ENCODE assay signal across 13 mouse cellular contexts in genomic region chr7:136852721-136853120, GRCm38 (mm10). TPM values are rescaled to one million over a fixed set of nuclear protein-coding genes. Genes with fewer than 3 reads are reported as not detected.
DNase-seq lines count a peak whose midpoint lies in the region; ATAC-seq and TF ChIP-seq lines count a peak whose summit lies in the region.
"Had no signal": no experiment of that assay in that cellular context is flagged by ENCODE, and none has a peak within 500 bp of the region (broad histone marks: within the 10 kb centered on the region; RNA-seq: fewer than 3 reads in every experiment).

No protein-coding gene starts in this region.

- H3K27ac ChIP-seq in heart, adult 2 months = peak overlapping the region; percentile 77
- no peak overlapping the region for H3K27ac ChIP-seq in heart, embryonic 10.5 days
- H3K27ac ChIP-seq in liver, adult 2 months (replicated peaks; ENCODE audit: insufficient read depth, low read depth, low read length) = no peak overlapping the region
- H3K27ac ChIP-seq in liver, postnatal 0 days (ENCODE audit: low read depth) = no peak overlapping the region
- H3K27ac ChIP-seq in heart, embryonic 14.5 days (replicated peaks in 1 of 2; ENCODE audit: control insufficient read depth in 1 of 2, insufficient read depth in 1 of 2, low read depth in 2 of 2, low read length in 2 of 2) = peak overlapping the region; percentile 47 to 50; a peak in 3 of 4 replicates
- H3K27ac ChIP-seq: midbrain, embryonic 12.5 days; neural tube, embryonic 15.5 days had no signal

- TF ChIP-seq CTCF in heart, adult 2 months (IDR thresholded peaks at IDR 0.05) = no peak
- TF ChIP-seq CTCF in liver, adult 2 months (IDR thresholded peaks at IDR 0.05; ENCODE audit: low read depth, low read length) = no peak
- TF ChIP-seq CTCF in liver, postnatal 0 days (IDR thresholded peaks at IDR 0.05; ENCODE audit: low read depth) = no peak

- H3K79me2 ChIP-seq in heart, adult 2 months (replicated peaks; ENCODE audit: control insufficient read depth, insufficient read depth, low read length) = no peaks in the 10 kb centered on the region
- no peaks in the 10 kb centered on the region for H3K79me2 ChIP-seq in liver, adult 2 months (ENCODE audit: control insufficient read depth, insufficient read depth, low read length)

- H3K36me3 ChIP-seq in heart, adult 2 months (ENCODE audit: control insufficient read depth, insufficient read depth, low read length) = peaks cover 6% of the 10 kb centered on the region; the same call in 1 of the 2 replicates
- no peaks in the 10 kb centered on the region for H3K36me3 ChIP-seq in heart, embryonic 10.5 days
- H3K36me3 ChIP-seq in liver, adult 2 months (ENCODE audit: control insufficient read depth, insufficient read depth, low read length) = no peaks in the 10 kb centered on the region
- no peaks in the 10 kb centered on the region for H3K36me3 ChIP-seq in liver, postnatal 0 days (replicated peaks; ENCODE audit: insufficient read depth, low read length)
- no peaks in the 10 kb centered on the region for H3K36me3 ChIP-seq in heart, embryonic 14.5 days (ENCODE audit: control insufficient read depth, insufficient read depth, low read length)
- H3K36me3 ChIP-seq: midbrain, embryonic 12.5 days; neural tube, embryonic 15.5 days had no signal

- H3K9ac ChIP-seq in heart, adult 2 months (ENCODE audit: low read depth, low read length) = no peak overlapping the region
- no peak overlapping the region for H3K9ac ChIP-seq in liver, adult 2 months (ENCODE audit: low read depth, low read length)
- H3K9ac ChIP-seq in liver, postnatal 0 days (replicated peaks) = no peak overlapping the region
- no peak overlapping the region for H3K9ac ChIP-seq in heart, embryonic 14.5 days (ENCODE audit: low read length)
- H3K9ac ChIP-seq: midbrain, embryonic 12.5 days; neural tube, embryonic 15.5 days had no signal

- peaks cover 24% of the 10 kb centered on the region for H3K4me1 ChIP-seq in heart, adult 2 months (ENCODE audit: control insufficient read depth, insufficient read depth, low read length)
- peaks cover 19% of the 10 kb centered on the region for H3K4me1 ChIP-seq in heart, embryonic 10.5 days
- peaks cover 7% of the 10 kb centered on the region; the same call in 1 of the 2 replicates for H3K4me1 ChIP-seq in liver, adult 2 months (ENCODE audit: control insufficient read depth, insufficient read depth, low read length)
- no peaks in the 10 kb centered on the region for H3K4me1 ChIP-seq in liver, postnatal 0 days (ENCODE audit: insufficient read depth)
- peaks cover 0 to 10% of the 10 kb centered on the region in 2 experiments; a peak in 3 of 4 replicates for H3K4me1 ChIP-seq in heart, embryonic 14.5 days (ENCODE audit: control insufficient read depth in 2 of 2, insufficient read depth in 2 of 2, low read length in 2 of 2)
- H3K4me1 ChIP-seq: midbrain, embryonic 12.5 days; neural tube, embryonic 15.5 days had no signal

- peak; percentile 84 for TF ChIP-seq EP300 in heart, adult 2 months (IDR thresholded peaks at IDR 0.05; ENCODE audit: insufficient read depth, low read depth, low read length)
- TF ChIP-seq EP300 in liver, postnatal 0 days (IDR thresholded peaks at IDR 0.05; ENCODE audit: low read depth) = no peak

- TF ChIP-seq POLR2A in heart, adult 2 months (IDR thresholded peaks at IDR 0.05; ENCODE audit: insufficient read depth, low read depth, low read length) = 0 out of 2 replicates have a peak, but pooled peaks have one; percentile 30
- TF ChIP-seq POLR2A in liver, adult 2 months (IDR thresholded peaks at IDR 0.05; ENCODE audit: extremely low read depth, insufficient read depth, low read length) = no peak

- WGBS in heart, adult 2 months = 36% methylated on average over 4 of the region's 4 CpGs
- 50% methylated on average over 4 of the region's 4 CpGs for WGBS in heart, embryonic 10.5 days
- WGBS in liver, adult 2 months = 37% methylated on average over 4 of the region's 4 CpGs
- WGBS in liver, postnatal 0 days (ENCODE audit: insufficient replicate concordance) = 56% methylated on average over 4 of the region's 4 CpGs
- WGBS in heart, embryonic 14.5 days = 56% methylated on average over 4 of the region's 4 CpGs

- DNase-seq in heart, adult 2 months = peak in 1 of 2 experiments; percentile 49
- no peak for DNase-seq in heart, embryonic 10.5 days (ENCODE audit: low spot score)
- peak; percentile 77 for DNase-seq in liver, adult 2 months (ENCODE audit: extremely low read depth, low read depth, low spot score)
- DNase-seq in liver, postnatal 0 days = no peak
- peak; percentile 31 for DNase-seq in heart, postnatal 25 days (ENCODE audit: low spot score)
- DNase-seq in layer of hippocampus, postnatal 14 days (ENCODE audit: low spot score in 2 of 2) = no peak
- DNase-seq: cerebellum, adult 18-20 months; liver; right cerebral cortex, postnatal 4 days; thymus, adult 2 months had no signal

- H3K4me3 ChIP-seq in heart, adult 2 months = no peak overlapping the region
- no peak overlapping the region for H3K4me3 ChIP-seq in heart, embryonic 10.5 days
- H3K4me3 ChIP-seq in liver, adult 2 months (ENCODE audit: insufficient read depth, low read depth, low read length) = no peak overlapping the region
- no peak overlapping the region for H3K4me3 ChIP-seq in liver, postnatal 0 days (ENCODE audit: low read depth, low read length)
- no peak overlapping the region for H3K4me3 ChIP-seq in heart, embryonic 14.5 days (ENCODE audit: control insufficient read depth in 1 of 2, insufficient read depth in 1 of 2, low read depth in 1 of 2, low read length in 2 of 2)
- H3K4me3 ChIP-seq: midbrain, embryonic 12.5 days; neural tube, embryonic 15.5 days had no signal

- no peaks in the 10 kb centered on the region for H3K9me3 ChIP-seq in heart, embryonic 10.5 days
- H3K9me3 ChIP-seq in liver, postnatal 0 days (ENCODE audit: low read length) = no peaks in the 10 kb centered on the region
- H3K9me3 ChIP-seq in heart, embryonic 14.5 days (ENCODE audit: control insufficient read depth, low read length) = no peaks in the 10 kb centered on the region
- H3K9me3 ChIP-seq: midbrain, embryonic 12.5 days; neural tube, embryonic 15.5 days had no signal

- H3K4me2 ChIP-seq in liver, postnatal 0 days (ENCODE audit: low read depth, low read length) = no peak overlapping the region
- no peak overlapping the region for H3K4me2 ChIP-seq in heart, embryonic 14.5 days (ENCODE audit: low read length)
- H3K4me2 ChIP-seq: midbrain, embryonic 12.5 days; neural tube, embryonic 15.5 days had no signal

- no peak for ATAC-seq in liver, postnatal 0 days
- ATAC-seq in heart, embryonic 14.5 days (ENCODE audit: insufficient number of reproducible peaks, insufficient read depth, low FRiP score, low read depth) = no peak

- intact Hi-C loops in heart, adult 2 months (cut with DNase I) = loop anchor here (1.0 to 5.0 kb wide), 2 partner anchors 163 to 460 kb away; partner anchors contain the start of gene Ebf3
- intact Hi-C loops in heart, postnatal 25 days (cut with DNase I) = no loop called here

- no peaks in the 10 kb centered on the region for H3K27me3 ChIP-seq in heart, adult 2 months (ENCODE audit: control insufficient read depth, insufficient read depth, low read length)
- H3K27me3 ChIP-seq in heart, embryonic 10.5 days (ENCODE audit: insufficient read depth, poor library complexity, severe bottlenecking) = peaks cover 5% of the 10 kb centered on the region; the same call in 1 of the 2 replicates
- H3K27me3 ChIP-seq in liver, adult 2 months (ENCODE audit: control insufficient read depth, insufficient read depth, low read length) = 0 out of 2 replicates have a peak, but pooled peaks cover 4% of the 10 kb centered on the region
- no peaks in the 10 kb centered on the region for H3K27me3 ChIP-seq in liver, postnatal 0 days (ENCODE audit: insufficient read depth, low read length)
- H3K27me3 ChIP-seq in heart, embryonic 14.5 days (ENCODE audit: control insufficient read depth, insufficient read depth, low read length) = no peaks in the 10 kb centered on the region
- H3K27me3 ChIP-seq: neural tube, embryonic 15.5 days had no signal

RNA-seq across cellular contexts. Expression of gene Mgmt, which starts 41.7 kb away (rescaled TPM):
- total RNA-seq in heart, adult 2 months (2021) = 1 to 10 TPM; 3.6 to 3.7 TPM
- 3.7 and 3.8 TPM in 2 replicates for polyA plus RNA-seq in heart, adult 2 months (2012; rRNA removed)
- polyA plus RNA-seq in heart, embryonic 10.5 days (2016; fragmentation: Nextera tagmentation; extraction: Ambion mirVana) = 5.7 and 6.1 TPM in 2 replicates
- total RNA-seq in liver, adult 2 months (2014; rRNA removed) = 9.1 and 12.8 TPM in 2 replicates
- 10.9 and 12.7 TPM in 2 replicates for polyA plus RNA-seq in liver, adult 2 months (2012; rRNA removed)
- polyA plus RNA-seq in liver, postnatal 0 days (2015; fragmentation: Nextera tagmentation; extraction: Ambion mirVana) = 2.6 and 3.0 TPM in 2 replicates
- polyA plus RNA-seq in heart, embryonic 14.5 days (2014; fragmentation: Nextera tagmentation; extraction: Ambion mirVana) = 7.5 and 8.1 TPM in 2 replicates
- total RNA-seq in heart, postnatal 25 days (2021) = 1 to 10 TPM; 3.1 to 3.2 TPM
- under 1 TPM; 0.60 to 0.90 TPM for total RNA-seq in layer of hippocampus, postnatal 14 days (2021)

Comparison
In these comparisons a context has a peak if more than half of its experiments do, and no peak if none do; other contexts are left out.
1. DNase-seq: peak in liver, adult 2 months (single experiment) and heart, postnatal 25 days (single experiment); none in heart, embryonic 10.5 days (single experiment), liver, postnatal 0 days (single experiment) and layer of hippocampus, postnatal 14 days (0 of 2).
2. H3K27ac ChIP-seq: peak in heart, adult 2 months (single experiment) and heart, embryonic 14.5 days (2 of 2); none in heart, embryonic 10.5 days (single experiment), liver, adult 2 months (single experiment) and liver, postnatal 0 days (single experiment).